Mouse (Mus musculus): ENCODE measurements at regions not wholly inside any gene's neighbourhood (a gene's known extent, or its start where the extent isn't known, plus 50 kb on each side); places are given as distances from the start of the nearest gene placed in this dataset.

- TF ChIP-seq CHD2 (IDR thresholded peaks at IDR 0.05; ENCODE audit: low read length) (no peak), NELFE (IDR thresholded peaks at IDR 0.05; ENCODE audit: low read depth, low read length) (no peak), TCF12 (IDR thresholded peaks at IDR 0.05; ENCODE audit: low read depth, low read length) (no peak), ZKSCAN1 (IDR thresholded peaks at IDR 0.05; ENCODE audit: low read depth, low read length) (no peak), ETS1 (IDR thresholded peaks at IDR 0.05; ENCODE audit: low read depth, low read length) (no peak), CHD1 (IDR thresholded peaks at IDR 0.05; ENCODE audit: low read depth, low read length) (no peak), POLR2AphosphoS5 (IDR thresholded peaks at IDR 0.05; ENCODE audit: borderline replicate concordance, low read depth, low read length) (no peak), ZMIZ1 (IDR thresholded peaks at IDR 0.05; ENCODE audit: low read depth, low read length) (no peak), MYB (IDR thresholded peaks at IDR 0.05; ENCODE audit: low read depth, low read length) (no peak), CTCF (IDR thresholded peaks at IDR 0.05 in 2 of 3, conservative IDR thresholded peaks at IDR 0.05 in 1 of 3; ENCODE audit: control insufficient read depth in 1 of 3, insufficient read depth in 1 of 3, low read depth in 2 of 3, low read length in 3 of 3, poor library complexity in 1 of 3, severe bottlenecking in 1 of 3) (no peak), RCOR1 (IDR thresholded peaks at IDR 0.05; ENCODE audit: low read depth, low read length) (no peak), BHLHE40 (IDR thresholded peaks at IDR 0.05; ENCODE audit: borderline replicate concordance, low read depth, low read length) (no peak)
- Histone ChIP-seq H3K36me3 (ENCODE audit: control insufficient read depth in 1 of 2, insufficient read depth in 2 of 2, low read length in 2 of 2) (no peaks in the 10 kb centered on the region), H3K27ac (ENCODE audit: control insufficient read depth, low read depth, low read length) (no peak overlapping the region), H3K9ac (ENCODE audit: control insufficient read depth, low read depth, low read length, poor library complexity, severe bottlenecking) (no peak overlapping the region), H3K4me3 (ENCODE audit: control insufficient read depth in 1 of 2, insufficient read depth in 1 of 2, low read depth in 2 of 2, low read length in 2 of 2) (no peak overlapping the region), H3K9me3 (replicated peaks; ENCODE audit: insufficient read depth, low read length) (no peaks in the 10 kb centered on the region), H3K27me3 (ENCODE audit: control insufficient read depth in 1 of 2, insufficient read depth in 2 of 2, low read length in 2 of 2) (no peaks in the 10 kb centered on the region), H3K4me1 (ENCODE audit: control insufficient read depth in 1 of 2, insufficient read depth in 2 of 2, low read length in 2 of 2) (no peaks in the 10 kb centered on the region), H3K79me2 (ENCODE audit: control insufficient read depth, insufficient read depth, low read length, poor library complexity) (no peaks in the 10 kb centered on the region)
- DNase-seq (ENCODE audit: low read depth, low spot score), result no peak
Observed at GRCm38 (mm10) chr2:169450801-169451200, 136.7 kb downstream of the Gm11011 start.

- H3K4me3 ChIP-seq (ENCODE audit: control insufficient read depth in 1 of 2, insufficient read depth in 1 of 2, low read depth in 2 of 2, low read length in 2 of 2), result no peak overlapping the region
- TF ChIP-seq CHD2 (IDR thresholded peaks at IDR 0.05; ENCODE audit: low read length) (no peak), USF2 (IDR thresholded peaks at IDR 0.05; ENCODE audit: borderline replicate concordance in 1 of 2, insufficient read depth in 1 of 2, low read depth in 1 of 2, low read length in 2 of 2) (no peak), POLR2AphosphoS5 (IDR thresholded peaks at IDR 0.05; ENCODE audit: borderline replicate concordance, low read depth, low read length) (no peak), TCF12 (IDR thresholded peaks at IDR 0.05; ENCODE audit: low read depth, low read length) (no peak), MAX (IDR thresholded peaks at IDR 0.05; ENCODE audit: low read length) (no peak), GABPA (IDR thresholded peaks at IDR 0.05; ENCODE audit: low read depth, low read length) (no peak), RCOR1 (IDR thresholded peaks at IDR 0.05; ENCODE audit: low read depth, low read length) (no peak)
- H3K36me3 ChIP-seq (ENCODE audit: control insufficient read depth in 1 of 2, insufficient read depth in 2 of 2, low read length in 2 of 2), result no peaks in the 10 kb centered on the region
- no peaks in the 10 kb centered on the region for H3K79me2 ChIP-seq (ENCODE audit: control insufficient read depth, insufficient read depth, low read length, poor library complexity)
- H3K4me1 ChIP-seq (ENCODE audit: control insufficient read depth in 1 of 2, insufficient read depth in 2 of 2, low read length in 2 of 2), result no peaks in the 10 kb centered on the region
- no peaks in the 10 kb centered on the region for H3K9me3 ChIP-seq (replicated peaks; ENCODE audit: insufficient read depth, low read length)
- DNase-seq (ENCODE audit: low read depth, low spot score), result no peak
- no peaks in the 10 kb centered on the region for H3K27me3 ChIP-seq (ENCODE audit: control insufficient read depth in 1 of 2, insufficient read depth in 2 of 2, low read length in 2 of 2)
- H3K27ac ChIP-seq (ENCODE audit: control insufficient read depth, low read depth, low read length), result no peak overlapping the region
- no peak overlapping the region for H3K9ac ChIP-seq (ENCODE audit: control insufficient read depth, low read depth, low read length, poor library complexity, severe bottlenecking)
Observed at GRCm38 (mm10) chr2:169447495-169448280, 139.9 kb downstream of the Gm11011 start.

Measured in MEL (cell line).